Mouse (Mus musculus) frontal cortex, postnatal 36 days (tissue): ENCODE measurements around the gene Mpv17l2.

Source experiments
- DNase-seq, 2 experiments: peaks; one replicate each; pipeline ENCODE4 v3.0.0; 2022; ENCODE audit warnings: low spot score in 2 of 2

Gene Mpv17l2

DNA sequence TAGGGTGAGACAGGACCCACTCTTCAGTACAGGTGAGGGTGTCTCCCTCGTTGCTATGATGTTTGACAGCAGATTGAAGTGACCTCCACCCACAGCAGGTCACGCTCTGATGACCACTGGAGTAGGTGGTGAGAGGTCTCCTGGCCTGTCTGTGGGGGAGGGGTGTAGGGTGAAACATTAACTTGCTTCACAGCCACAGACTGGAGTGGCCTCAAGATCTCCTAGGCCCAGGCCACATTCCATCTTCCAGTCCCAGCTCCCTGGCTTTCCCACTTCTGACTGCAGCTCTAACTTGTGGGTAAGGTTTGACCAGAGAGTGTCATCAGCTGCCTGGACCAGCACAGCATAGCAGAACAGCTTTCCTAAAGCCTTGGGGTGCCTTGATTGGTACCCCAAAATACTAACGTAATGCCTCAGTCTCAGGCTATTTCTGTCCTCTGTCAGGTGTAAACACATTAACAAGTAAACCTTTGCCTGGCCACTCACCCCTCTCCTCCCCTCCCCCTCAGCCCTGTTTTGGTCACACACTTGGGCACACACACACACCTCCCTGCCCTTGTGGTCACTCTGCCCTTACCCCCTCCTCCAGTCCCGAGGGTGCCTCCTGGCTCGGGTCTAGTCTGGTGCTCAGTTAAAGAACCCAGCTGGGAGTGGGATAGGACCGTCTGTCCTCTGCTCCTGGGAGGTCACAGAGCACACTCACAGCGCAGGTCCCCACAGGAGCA, 37.1 kb downstream of the Mpv17l2 start, which contains the start of gene Pde4c:
TSS of gene Pde4c (plus strand) at position 235 of the 725 bp plus-strand sequence.
- DNase-seq = no peak

DNA sequence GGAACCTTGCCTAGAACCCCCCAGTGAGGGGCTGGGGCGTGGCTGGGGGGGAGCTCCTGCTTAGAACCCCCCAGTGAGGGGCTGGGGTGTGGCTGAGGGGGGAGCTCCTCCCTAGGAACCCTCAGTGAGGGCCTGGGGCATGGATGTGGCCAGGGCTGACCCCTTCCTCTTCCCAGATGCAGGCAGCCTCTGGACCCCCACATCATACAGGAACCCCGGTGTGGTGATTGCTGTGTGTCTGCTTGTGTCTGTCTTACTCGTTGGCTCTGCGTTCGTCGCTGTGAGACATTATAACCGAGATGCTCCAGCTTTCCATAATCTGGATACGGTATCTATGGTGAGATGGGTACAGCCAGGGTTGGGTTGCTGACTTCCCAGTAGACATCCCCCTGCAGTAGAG, 39.1 kb downstream of the Mpv17l2 start:
- DNase-seq = no peak

DNA sequence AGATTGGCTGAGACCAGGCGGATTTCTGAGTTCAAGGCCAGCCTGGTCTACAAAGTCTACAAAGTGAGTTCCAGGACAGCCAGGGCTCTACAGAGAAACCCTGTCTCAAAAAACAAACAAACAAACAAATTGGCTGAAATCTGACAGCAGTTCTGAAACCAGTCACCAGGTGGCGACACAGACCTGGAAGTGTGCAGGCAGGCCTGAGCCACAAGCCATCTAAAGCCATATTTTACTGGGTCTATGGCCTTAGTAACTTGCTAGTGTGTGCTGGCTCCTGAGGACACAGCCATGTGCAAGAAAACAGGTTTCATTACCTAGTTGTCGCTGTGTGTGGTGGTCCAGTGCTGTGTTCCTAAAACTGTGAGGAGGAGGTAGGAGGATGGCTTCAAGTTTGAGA, 40.0 kb downstream of the Mpv17l2 start:
- DNase-seq = peak; percentile 83 to 89

DNA sequence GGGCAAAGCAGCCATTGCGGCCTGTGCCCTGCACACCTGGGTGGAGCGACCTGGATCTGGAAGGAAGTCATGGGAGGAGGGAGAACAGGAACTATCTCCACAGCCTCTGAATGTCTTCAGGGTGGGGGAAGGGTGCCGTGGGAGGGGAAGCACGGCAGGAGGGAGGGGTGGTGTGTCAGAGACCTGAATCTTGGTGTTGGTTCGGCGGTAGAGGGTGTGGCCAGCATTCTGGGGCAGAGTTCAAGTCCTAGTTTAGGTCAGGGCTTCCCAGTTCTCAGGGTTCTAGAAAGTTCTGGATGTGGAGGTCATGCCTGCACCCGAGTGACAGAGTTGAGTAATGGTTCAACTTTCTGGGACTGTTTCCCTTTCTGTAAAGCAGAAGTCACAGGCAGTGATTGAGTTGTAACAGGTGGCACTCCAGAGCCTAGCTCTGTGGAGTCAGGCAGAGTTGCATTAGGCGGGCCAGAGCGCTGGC, 40.9 kb downstream of the Mpv17l2 start:
- no peak for DNase-seq

DNA sequence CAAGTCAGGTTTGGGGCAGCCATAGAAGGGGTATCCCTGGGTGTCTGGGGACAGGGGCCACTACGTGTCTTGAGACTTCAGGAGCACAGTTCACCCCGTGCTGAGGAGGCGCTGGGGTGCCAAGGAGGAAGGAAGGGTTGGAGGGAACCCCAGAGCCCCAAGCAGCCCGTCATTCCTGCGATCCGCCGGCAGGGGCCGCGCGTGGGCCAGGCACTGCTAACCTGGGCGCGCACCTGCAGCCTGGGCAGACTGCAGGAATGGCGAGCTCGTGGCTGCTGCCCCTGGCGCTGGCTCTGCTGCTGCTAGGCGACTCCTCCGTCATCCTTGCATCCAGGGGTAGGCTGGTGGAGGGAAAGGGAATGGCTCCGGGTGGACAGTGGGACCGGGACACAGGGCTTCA, 42.4 kb downstream of the Mpv17l2 start, which contains the start of gene Gm3336:
TSS of gene Gm3336 (plus strand) at position 247 of the 400 bp plus-strand sequence.
- peak; percentile 57 to 66 for DNase-seq

DNA sequence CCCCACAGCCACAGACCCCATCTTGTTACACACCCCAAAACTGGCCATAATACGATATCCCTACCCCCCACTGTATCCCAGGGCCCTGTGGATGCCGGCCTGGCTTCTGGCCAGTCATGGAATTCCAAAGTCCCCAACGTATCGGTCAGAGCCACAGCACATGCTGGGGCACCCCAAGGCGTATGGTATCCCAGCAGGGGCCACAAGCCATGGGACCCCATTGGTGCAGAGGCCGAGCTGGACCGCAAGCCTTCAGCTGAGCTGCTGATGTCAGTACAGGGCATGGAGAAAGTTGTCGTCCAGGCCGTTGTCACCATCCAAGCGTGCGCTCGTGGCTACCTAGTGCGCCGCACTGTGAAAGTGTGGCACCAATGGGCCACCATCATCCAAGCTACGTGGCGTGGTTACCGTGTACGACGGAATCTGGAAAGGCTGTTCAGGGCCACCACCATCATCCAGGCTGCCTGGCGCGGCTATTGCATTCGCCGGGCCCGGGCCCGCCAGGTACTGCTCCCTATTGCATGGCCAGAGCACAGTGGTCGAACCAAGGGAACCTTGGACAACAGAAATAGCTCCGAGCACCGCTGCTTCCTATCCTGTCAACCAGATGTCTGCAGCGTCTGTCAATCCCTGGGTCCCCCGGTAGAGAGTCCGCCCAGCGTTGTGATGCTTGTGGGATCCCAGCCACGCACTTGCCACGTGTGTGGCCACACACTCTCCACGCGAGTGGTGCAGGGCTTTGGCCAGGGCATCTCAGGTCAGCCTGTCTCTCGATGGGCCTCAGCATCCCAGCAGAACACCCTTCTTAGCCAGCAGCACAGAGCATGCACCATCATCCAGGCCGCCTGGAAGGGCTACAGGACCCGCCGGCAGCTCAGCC, 44.0 kb downstream of the Mpv17l2 start:
- no peak for DNase-seq

DNA sequence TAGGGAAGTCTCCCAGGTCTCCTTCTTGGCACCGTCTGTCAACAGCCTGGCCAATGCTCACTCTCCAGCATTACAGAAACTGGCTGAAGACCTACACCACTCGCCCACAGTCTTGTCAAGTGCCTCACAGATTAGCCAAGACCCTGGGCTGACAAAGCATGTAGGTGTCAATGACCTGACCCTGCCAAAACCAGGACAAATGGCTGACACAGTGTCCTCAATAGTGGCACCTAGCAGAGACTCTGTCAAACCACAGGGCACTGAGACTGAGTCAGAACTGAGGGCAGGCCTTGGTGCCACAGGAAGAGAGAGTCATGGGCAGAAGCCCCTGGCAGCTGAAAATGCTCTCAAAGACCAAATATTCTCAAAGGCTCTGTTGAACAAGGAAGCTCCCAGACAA, 45.7 kb downstream of the Mpv17l2 start:
- no peak for DNase-seq

DNA sequence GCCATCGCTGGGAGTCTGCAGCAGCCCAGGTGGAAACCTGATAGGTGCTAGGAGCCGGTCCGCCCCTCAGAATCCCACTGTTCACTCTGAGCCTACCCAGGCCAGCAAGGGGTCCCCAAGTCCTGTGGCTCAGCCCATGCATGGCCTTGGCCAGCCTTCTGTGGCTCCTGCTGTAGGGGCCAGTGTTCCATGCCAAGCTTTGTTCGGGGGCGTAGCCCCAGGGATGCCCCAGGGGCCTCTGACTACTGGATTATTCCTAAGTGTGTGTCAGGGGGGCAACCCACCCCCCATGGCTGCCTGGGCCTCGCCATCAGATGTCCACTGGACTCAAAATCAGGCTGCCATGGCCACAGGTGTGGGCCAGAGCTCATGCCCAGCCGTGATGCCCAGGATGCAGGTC, 46.8 kb downstream of the Mpv17l2 start:
- DNase-seq = no peak

DNA sequence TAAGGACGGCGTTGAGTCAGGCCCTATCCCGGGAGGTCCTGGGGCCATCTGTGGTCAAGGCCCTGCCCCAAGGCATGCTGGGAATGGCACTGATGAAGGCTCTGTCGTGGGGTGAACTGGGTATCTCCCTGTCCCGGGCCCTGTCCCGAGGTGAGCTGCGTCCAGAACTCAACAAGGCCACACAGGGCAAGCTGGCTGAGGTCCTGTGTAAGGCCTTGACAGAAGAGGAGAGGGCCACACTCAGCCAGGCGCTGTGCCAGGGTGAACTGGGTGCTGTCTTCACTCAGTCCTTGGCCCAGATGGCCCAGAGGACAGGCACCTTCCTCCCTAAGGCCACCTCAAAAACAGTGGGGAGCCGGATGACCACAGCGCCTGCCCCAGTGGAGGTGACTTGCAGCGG, 49.7 kb downstream of the Mpv17l2 start:
- no peak for DNase-seq

DNA sequence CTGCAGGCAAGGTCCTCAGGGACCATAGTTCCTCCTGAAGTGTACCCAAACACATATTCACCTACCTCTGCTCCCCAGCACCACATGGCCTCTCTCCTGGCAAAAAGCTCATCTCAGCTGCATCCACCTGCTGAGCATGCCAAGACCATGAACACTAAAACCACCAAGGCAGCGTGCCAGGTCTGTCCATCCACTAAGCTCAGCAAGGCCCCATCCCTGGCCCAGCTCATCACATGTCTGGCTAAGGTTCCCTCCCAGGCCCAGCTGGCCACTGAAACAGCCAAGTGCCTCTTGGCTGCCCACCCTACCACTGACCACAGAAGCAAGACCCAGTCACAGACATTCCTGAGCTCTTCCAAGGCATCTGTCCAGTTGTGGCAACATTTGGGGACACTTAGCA, 50.5 kb downstream of the Mpv17l2 start:
- DNase-seq = no peak

DNA sequence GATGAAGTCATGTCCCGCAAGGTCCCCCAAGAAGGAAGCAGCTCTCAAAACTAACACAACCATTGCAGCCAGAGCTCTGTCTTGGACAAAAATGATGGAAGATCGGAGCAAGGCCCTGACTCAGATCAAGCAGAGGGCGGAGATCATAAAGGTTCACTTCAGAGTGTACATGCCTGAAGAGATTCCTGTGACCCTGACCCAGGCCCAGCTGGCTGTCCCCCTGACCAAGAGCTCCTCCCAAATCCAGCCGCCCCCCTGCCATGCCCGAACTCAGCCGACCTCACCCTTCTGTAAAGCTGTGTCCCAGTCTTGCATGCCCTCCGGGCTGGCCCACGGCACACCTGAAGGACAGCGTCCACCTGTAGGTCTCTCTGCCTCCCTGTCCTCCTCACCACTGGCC, 51.0 kb downstream of the Mpv17l2 start:
- DNase-seq = no peak
